Mouse (Mus musculus): ENCODE data around the gene Cnih4. TPM values are rescaled to one million over a fixed set of nuclear protein-coding genes. Genes with fewer than 3 reads are reported as not detected.
A peak's percentile ranks its signal among the peaks of the same experiment; 100 is the strongest.

Cnih4 gene
- 10 to 100 TPM; 46.6 to 52.1 (median 48.9) TPM for total RNA-seq (2022)

GRCm38 (mm10) chr1:181143950-181144836 lies at the start of gene Cnih4, which contains the start of gene Nvl:
Cnih4 (plus strand) TSS chr1:181144693.
Nvl (minus strand) TSS chr1:181144204.
- peak; percentile 91 for DNase-seq (ENCODE audit: low spot score)

GRCm38 (mm10) chr1:181117112-181117511 lies 27.4 kb upstream of the Cnih4 start:
- no peak for DNase-seq (ENCODE audit: low spot score)

- DNase-seq (ENCODE audit: low spot score) = no peak
These were observed 20.3 kb upstream of the Cnih4 start for GRCm38 (mm10) chr1:181124145-181124544.

GRCm38 (mm10) chr1:181125916-181126315 lies 18.6 kb upstream of the Cnih4 start:
- DNase-seq (ENCODE audit: low spot score) = no peak

- DNase-seq (ENCODE audit: low spot score) = no peak
These were observed 17.7 kb upstream of the Cnih4 start for GRCm38 (mm10) chr1:181126766-181127165.

GRCm38 (mm10) chr1:181131915-181132314 lies 12.6 kb upstream of the Cnih4 start:
- DNase-seq (ENCODE audit: low spot score) = no peak

- DNase-seq (ENCODE audit: low spot score) = no peak
These were observed 5.8 kb upstream of the Cnih4 start for GRCm38 (mm10) chr1:181138730-181139129.

- no peak for DNase-seq (ENCODE audit: low spot score)
These were observed 914 bp upstream of the Cnih4 start for GRCm38 (mm10) chr1:181143609-181143949.

GRCm38 (mm10) chr1:181144966-181145365 lies 473 bp downstream of the Cnih4 start:
- no peak for DNase-seq (ENCODE audit: low spot score)

GRCm38 (mm10) chr1:181146187-181146586 lies 1.7 kb downstream of the Cnih4 start:
- no peak for DNase-seq (ENCODE audit: low spot score)

- DNase-seq (ENCODE audit: low spot score) = no peak
These were observed 4.0 kb downstream of the Cnih4 start for GRCm38 (mm10) chr1:181148540-181148939.

GRCm38 (mm10) chr1:181149373-181150017 lies 5.0 kb downstream of the Cnih4 start:
- no peak for DNase-seq (ENCODE audit: low spot score)

- no peak for DNase-seq (ENCODE audit: low spot score)
These were observed 5.9 kb downstream of the Cnih4 start for GRCm38 (mm10) chr1:181150431-181150826.

- peak; percentile 92 for DNase-seq (ENCODE audit: low spot score)
These were observed 6.5 kb downstream of the Cnih4 start for GRCm38 (mm10) chr1:181150827-181151534.

GRCm38 (mm10) chr1:181151541-181151940 lies 7.0 kb downstream of the Cnih4 start:
- DNase-seq (ENCODE audit: low spot score) = no peak

GRCm38 (mm10) chr1:181167816-181168215 lies 23.3 kb downstream of the Cnih4 start:
- no peak for DNase-seq (ENCODE audit: low spot score)

GRCm38 (mm10) chr1:181168377-181168776 lies 23.9 kb downstream of the Cnih4 start:
- no peak for DNase-seq (ENCODE audit: low spot score)

GRCm38 (mm10) chr1:181170210-181170609 lies 25.7 kb downstream of the Cnih4 start:
- no peak for DNase-seq (ENCODE audit: low spot score)

GRCm38 (mm10) chr1:181188925-181189324 lies 44.4 kb downstream of the Cnih4 start:
- DNase-seq (ENCODE audit: low spot score) = no peak

GRCm38 (mm10) chr1:181199446-181199845 lies 55.0 kb downstream of the Cnih4 start:
- DNase-seq (ENCODE audit: low spot score) = no peak

- no peak for DNase-seq (ENCODE audit: low spot score)
These were observed 65.7 kb downstream of the Cnih4 start for GRCm38 (mm10) chr1:181210147-181210546.
